Mouse (Mus musculus): ENCODE data around the gene Ablim1. TPM values are rescaled to one million over a fixed set of nuclear protein-coding genes. Genes with fewer than 3 reads are reported as not detected.

The Ablim1 gene
- polyA plus RNA-seq, 1 experiment = 9.8 TPM

DNA sequence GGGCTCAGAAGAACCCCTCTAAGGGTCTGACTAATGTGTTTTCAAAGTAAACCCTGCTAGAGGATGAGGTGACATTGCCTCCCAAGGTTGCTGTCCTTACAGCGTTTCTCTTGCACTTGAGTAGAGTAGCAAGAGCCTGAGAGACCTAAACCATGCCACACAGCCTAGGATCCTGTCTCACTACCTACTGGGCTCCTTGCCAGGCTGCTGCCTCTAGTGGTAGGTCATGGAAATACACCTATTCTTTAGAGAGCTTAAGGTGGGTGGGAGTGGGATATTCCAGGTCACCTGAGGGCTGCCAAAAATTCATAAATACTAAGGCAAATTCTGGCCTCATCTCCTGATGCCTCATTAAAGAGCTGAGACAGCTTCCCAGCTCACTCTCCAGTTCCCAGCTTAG is 164.4 kb downstream of the Ablim1 start:
- Histone ChIP-seq H3ac (ENCODE audit: control insufficient read depth, insufficient read length, low read depth) (no peak overlapping the region), H3K79me3 (ENCODE audit: low read depth) (no peaks in the 10 kb centered on the region), H3K79me2 (ENCODE audit: control insufficient read depth, insufficient read depth) (no peaks in the 10 kb centered on the region), H3K36me3 (ENCODE audit: control insufficient read depth, insufficient read depth) (peaks cover 5% of the 10 kb centered on the region), H3K4me3 (ENCODE audit: insufficient read depth, poor library complexity, severe bottlenecking) (no peak overlapping the region), H3K27me3 (ENCODE audit: control insufficient read depth, insufficient read depth, insufficient read length) (no peaks in the 10 kb centered on the region)
- no peak for TF ChIP-seq MAX (IDR thresholded peaks at IDR 0.05)
- no peak for TF ChIP-seq CTCF (IDR thresholded peaks at IDR 0.05; ENCODE audit: control insufficient read depth, insufficient read depth, insufficient read length)
- TF ChIP-seq MYOG (IDR thresholded peaks at IDR 0.05; ENCODE audit: control insufficient read depth, extremely low read depth, insufficient read length) = no peak
- TF ChIP-seq USF1 (IDR thresholded peaks at IDR 0.05; ENCODE audit: low read depth) = no peak

DNA sequence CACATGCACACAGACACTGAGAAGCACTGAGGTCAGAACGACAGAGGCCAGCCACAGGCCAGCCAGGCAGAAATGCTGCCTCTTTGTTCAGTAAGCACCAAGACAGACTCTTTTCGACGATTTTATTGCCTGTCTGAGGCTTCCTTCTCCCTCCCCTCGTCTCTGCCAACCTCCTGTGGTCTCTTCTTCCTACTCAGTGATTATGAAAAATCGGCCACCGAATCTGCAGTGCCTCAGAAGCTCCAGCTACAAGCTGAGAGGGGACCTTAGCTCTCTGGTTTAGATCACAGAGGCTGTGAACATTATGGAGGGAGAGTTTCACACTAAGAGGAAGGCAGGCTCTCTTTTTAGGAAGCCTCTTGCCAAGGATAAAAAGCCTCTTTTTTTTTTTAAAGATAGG is 167.0 kb downstream of the Ablim1 start:
- TF ChIP-seq MYOG (IDR thresholded peaks at IDR 0.05; ENCODE audit: control insufficient read depth, extremely low read depth, insufficient read length) (no peak), FOSL1 (IDR thresholded peaks at IDR 0.05; ENCODE audit: insufficient read depth, low read length, poor library complexity, severe bottlenecking) (no peak), MAX (IDR thresholded peaks at IDR 0.05) (no peak), MYOD1 (IDR thresholded peaks at IDR 0.05; ENCODE audit: control insufficient read depth, insufficient read length, low read depth) (no peak), CEBPB (IDR thresholded peaks at IDR 0.05; ENCODE audit: low read depth) (no peak), USF1 (IDR thresholded peaks at IDR 0.05; ENCODE audit: low read depth) (no peak), CTCF (IDR thresholded peaks at IDR 0.05; ENCODE audit: control insufficient read depth, insufficient read depth, insufficient read length) (no peak)
- no peak overlapping the region for H3K4me3 ChIP-seq (ENCODE audit: insufficient read depth, poor library complexity, severe bottlenecking)
- no peaks in the 10 kb centered on the region for H3K79me3 ChIP-seq (ENCODE audit: low read depth)
- no peaks in the 10 kb centered on the region for H3K27me3 ChIP-seq (ENCODE audit: control insufficient read depth, insufficient read depth, insufficient read length)
- H3K36me3 ChIP-seq (ENCODE audit: control insufficient read depth, insufficient read depth) = peaks cover 5% of the 10 kb centered on the region
- H3K79me2 ChIP-seq (ENCODE audit: control insufficient read depth, insufficient read depth) = no peaks in the 10 kb centered on the region
- no peak overlapping the region for H3ac ChIP-seq (ENCODE audit: control insufficient read depth, insufficient read length, low read depth)

DNA sequence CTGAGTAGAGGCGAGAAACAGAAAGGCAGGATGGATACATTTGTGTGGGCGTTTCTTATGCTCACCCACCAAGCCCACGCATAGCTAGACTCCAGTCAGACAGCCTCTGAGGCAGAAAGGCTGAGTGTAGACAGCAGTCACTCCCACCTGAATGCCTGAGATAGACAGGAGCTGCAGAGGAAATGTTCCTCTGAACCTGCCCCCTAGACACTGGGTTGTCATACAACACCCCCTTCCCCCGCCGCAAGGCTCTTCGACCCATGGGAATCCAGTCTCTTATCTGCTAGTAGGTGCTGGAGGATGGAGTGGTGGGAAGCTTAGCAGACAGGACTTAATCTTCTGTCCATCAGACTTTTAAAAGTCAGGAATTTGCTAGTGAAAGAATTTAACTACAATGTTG is 167.8 kb downstream of the Ablim1 start:
- Histone ChIP-seq H3K79me2 (ENCODE audit: control insufficient read depth, insufficient read depth) (no peaks in the 10 kb centered on the region), H3ac (ENCODE audit: control insufficient read depth, insufficient read length, low read depth) (no peak overlapping the region), H3K27me3 (ENCODE audit: control insufficient read depth, insufficient read depth, insufficient read length) (no peaks in the 10 kb centered on the region), H3K36me3 (ENCODE audit: control insufficient read depth, insufficient read depth) (peaks cover 5% of the 10 kb centered on the region), H3K79me3 (ENCODE audit: low read depth) (no peaks in the 10 kb centered on the region), H3K4me3 (ENCODE audit: insufficient read depth, poor library complexity, severe bottlenecking) (no peak overlapping the region)
- TF ChIP-seq MYOG (IDR thresholded peaks at IDR 0.05; ENCODE audit: control insufficient read depth, extremely low read depth, insufficient read length) = no peak
- TF ChIP-seq USF1 (IDR thresholded peaks at IDR 0.05; ENCODE audit: low read depth) = no peak
- TF ChIP-seq FOSL1 (IDR thresholded peaks at IDR 0.05; ENCODE audit: insufficient read depth, low read length, poor library complexity, severe bottlenecking) = no peak
- no peak for TF ChIP-seq MAX (IDR thresholded peaks at IDR 0.05)
- no peak for TF ChIP-seq MYOD1 (IDR thresholded peaks at IDR 0.05; ENCODE audit: control insufficient read depth, insufficient read length, low read depth)
- no peak for TF ChIP-seq CTCF (IDR thresholded peaks at IDR 0.05; ENCODE audit: control insufficient read depth, insufficient read depth, insufficient read length)
- TF ChIP-seq CEBPB (IDR thresholded peaks at IDR 0.05; ENCODE audit: low read depth) = no peak

DNA sequence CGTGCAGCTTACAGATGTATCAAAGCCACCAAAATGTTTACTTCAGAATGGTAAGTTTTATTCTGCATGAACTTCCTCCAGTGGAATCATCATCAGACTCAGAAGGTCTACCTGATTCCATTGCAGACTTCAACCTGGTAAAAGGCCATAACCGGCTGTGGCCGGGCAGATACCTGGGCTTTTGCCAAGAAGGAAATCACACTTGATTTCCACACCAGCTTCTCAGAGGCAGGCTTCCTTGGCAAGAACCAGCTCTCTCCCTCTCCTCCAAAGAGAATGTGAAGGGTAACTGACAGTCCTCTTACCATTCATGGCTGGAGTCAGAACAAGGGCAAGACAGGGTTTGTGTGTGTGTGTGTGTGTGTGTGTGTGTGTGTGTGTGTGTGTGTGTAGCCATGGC is 171.1 kb downstream of the Ablim1 start:
- Histone ChIP-seq H3K79me3 (ENCODE audit: low read depth) (no peaks in the 10 kb centered on the region), H3K4me3 (ENCODE audit: insufficient read depth, poor library complexity, severe bottlenecking) (no peak overlapping the region), H3ac (ENCODE audit: control insufficient read depth, insufficient read length, low read depth) (no peak overlapping the region), H3K27me3 (ENCODE audit: control insufficient read depth, insufficient read depth, insufficient read length) (no peaks in the 10 kb centered on the region), H3K79me2 (ENCODE audit: control insufficient read depth, insufficient read depth) (no peaks in the 10 kb centered on the region), H3K36me3 (ENCODE audit: control insufficient read depth, insufficient read depth) (peaks cover 5% of the 10 kb centered on the region)
- TF ChIP-seq FOSL1 (IDR thresholded peaks at IDR 0.05; ENCODE audit: insufficient read depth, low read length, poor library complexity, severe bottlenecking) = no peak
- no peak for TF ChIP-seq CTCF (IDR thresholded peaks at IDR 0.05; ENCODE audit: control insufficient read depth, insufficient read depth, insufficient read length)
- TF ChIP-seq MYOG (IDR thresholded peaks at IDR 0.05; ENCODE audit: control insufficient read depth, extremely low read depth, insufficient read length) = no peak
- TF ChIP-seq CEBPB (IDR thresholded peaks at IDR 0.05; ENCODE audit: low read depth) = no peak
- TF ChIP-seq MYOD1 (IDR thresholded peaks at IDR 0.05; ENCODE audit: control insufficient read depth, insufficient read length, low read depth) = no peak
- no peak for TF ChIP-seq USF1 (IDR thresholded peaks at IDR 0.05; ENCODE audit: low read depth)

DNA sequence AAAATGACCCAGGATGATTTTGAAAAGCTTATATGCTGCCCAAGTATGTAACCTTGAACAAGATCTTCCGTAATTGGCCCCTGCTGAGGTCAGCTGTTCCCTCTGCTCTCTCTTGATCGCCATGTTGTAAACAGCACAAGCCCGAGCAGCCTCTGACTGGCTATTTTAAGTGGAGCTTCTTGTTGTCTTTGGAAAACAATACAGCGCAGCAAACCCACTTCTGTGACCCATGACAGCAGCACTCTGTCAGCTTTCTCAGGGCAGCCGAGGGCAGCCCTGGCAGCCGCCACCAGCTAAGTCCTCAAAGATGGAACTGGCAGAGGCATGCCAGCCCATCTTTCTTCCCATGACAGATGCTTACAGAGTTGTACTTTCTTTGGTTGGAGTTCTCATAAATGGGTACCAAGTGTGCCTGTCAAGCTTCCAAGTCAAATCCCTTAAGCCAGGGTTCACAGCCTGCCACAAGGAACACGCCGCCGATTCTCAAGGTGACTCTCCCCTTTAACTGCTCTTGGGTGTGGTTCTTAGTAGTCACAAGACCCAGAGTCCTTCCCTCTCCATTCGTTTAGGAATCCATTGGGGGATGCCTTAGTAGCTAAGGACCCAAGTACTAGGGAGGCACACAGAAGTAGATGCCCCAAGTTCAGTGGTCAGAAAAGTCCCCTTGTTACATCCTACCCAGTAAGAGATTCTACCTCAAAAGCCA is 172.8 kb downstream of the Ablim1 start:
- no peaks in the 10 kb centered on the region for H3K79me2 ChIP-seq (ENCODE audit: control insufficient read depth, insufficient read depth)
- H3K36me3 ChIP-seq (ENCODE audit: control insufficient read depth, insufficient read depth) = peaks cover 5% of the 10 kb centered on the region
- no peak for TF ChIP-seq MYOD1 (IDR thresholded peaks at IDR 0.05; ENCODE audit: control insufficient read depth, insufficient read length, low read depth)
- H3K27me3 ChIP-seq (ENCODE audit: control insufficient read depth, insufficient read depth, insufficient read length) = no peaks in the 10 kb centered on the region
- H3K4me3 ChIP-seq (ENCODE audit: insufficient read depth, poor library complexity, severe bottlenecking) = no peak overlapping the region
- no peaks in the 10 kb centered on the region for H3K79me3 ChIP-seq (ENCODE audit: low read depth)
- H3ac ChIP-seq (ENCODE audit: control insufficient read depth, insufficient read length, low read depth) = no peak overlapping the region

DNA sequence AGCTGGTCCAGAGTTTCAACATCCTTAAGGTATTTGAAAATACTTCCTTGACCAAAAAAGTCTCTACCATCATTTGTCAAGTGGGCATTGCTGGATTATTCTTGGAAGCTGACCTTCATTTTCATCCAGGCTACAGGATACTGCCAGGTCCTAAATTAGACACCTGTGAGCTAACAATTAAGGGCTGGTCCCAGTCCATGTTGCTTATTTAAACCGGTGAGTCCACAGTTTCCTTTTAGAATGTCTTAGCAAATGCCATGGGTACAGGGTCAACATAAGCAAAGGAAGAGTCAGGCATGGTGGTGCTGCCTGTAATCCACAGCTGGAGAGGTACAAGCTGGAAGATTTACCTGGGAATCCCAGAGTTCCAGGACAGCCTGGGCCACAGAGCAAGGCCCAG is 173.8 kb downstream of the Ablim1 start:
- TF ChIP-seq USF1 (IDR thresholded peaks at IDR 0.05; ENCODE audit: low read depth) (no peak), MYOG (IDR thresholded peaks at IDR 0.05; ENCODE audit: control insufficient read depth, extremely low read depth, insufficient read length) (no peak), FOSL1 (IDR thresholded peaks at IDR 0.05; ENCODE audit: insufficient read depth, low read length, poor library complexity, severe bottlenecking) (no peak), MAX (IDR thresholded peaks at IDR 0.05) (no peak), CTCF (IDR thresholded peaks at IDR 0.05; ENCODE audit: control insufficient read depth, insufficient read depth, insufficient read length) (no peak), MYOD1 (IDR thresholded peaks at IDR 0.05; ENCODE audit: control insufficient read depth, insufficient read length, low read depth) (no peak), CEBPB (IDR thresholded peaks at IDR 0.05; ENCODE audit: low read depth) (no peak)
- H3K79me3 ChIP-seq (ENCODE audit: low read depth) = no peaks in the 10 kb centered on the region
- no peaks in the 10 kb centered on the region for H3K79me2 ChIP-seq (ENCODE audit: control insufficient read depth, insufficient read depth)
- H3K27me3 ChIP-seq (ENCODE audit: control insufficient read depth, insufficient read depth, insufficient read length) = no peaks in the 10 kb centered on the region
- H3ac ChIP-seq (ENCODE audit: control insufficient read depth, insufficient read length, low read depth) = no peak overlapping the region
- H3K36me3 ChIP-seq (ENCODE audit: control insufficient read depth, insufficient read depth) = peaks cover 4% of the 10 kb centered on the region
- H3K4me3 ChIP-seq (ENCODE audit: insufficient read depth, poor library complexity, severe bottlenecking) = no peak overlapping the region

Data from C2C12 (cell line).